Mouse (Mus musculus): ENCODE results near the gene Prrt2.
A peak's percentile ranks its signal among the peaks of the same experiment; 100 is the strongest.

Gene Prrt2

GRCm38 (mm10) chr7:127020031-127020430, 980 bp downstream of the Prrt2 start:
- DNase-seq, result peak; percentile 55 to 61

GRCm38 (mm10) chr7:127019306-127019960, 1.6 kb downstream of the Prrt2 start:
- peak in 1 of 2 experiments; percentile 48 for DNase-seq

- peak in 1 of 2 experiments; percentile 43 for DNase-seq
These were observed 2.4 kb downstream of the Prrt2 start for GRCm38 (mm10) chr7:127018416-127019305.

- DNase-seq, result no peak
These were observed 3.1 kb downstream of the Prrt2 start for GRCm38 (mm10) chr7:127017950-127018345.

- DNase-seq, result peak; percentile 97 to 98
These were observed 3.8 kb downstream of the Prrt2 start, which contains the start of gene Pagr1a for GRCm38 (mm10) chr7:127016971-127017949. TSS of gene Pagr1a (minus strand) at chr7:127017352.

GRCm38 (mm10) chr7:127016486-127016938, 4.5 kb downstream of the Prrt2 start:
- peak; percentile 69 to 72 for DNase-seq

- DNase-seq, result no peak
These were observed 4.7 kb downstream of the Prrt2 start, which contains the start of gene Pagr1b for GRCm38 (mm10) chr7:127016481-127016485. TSS of gene Pagr1b (minus strand) at chr7:127016484.

- DNase-seq, result peak; percentile 63 to 74
These were observed 4.9 kb downstream of the Prrt2 start for GRCm38 (mm10) chr7:127016081-127016480.

- DNase-seq, result no peak
These were observed 6.0 kb downstream of the Prrt2 start for GRCm38 (mm10) chr7:127014993-127015392.

GRCm38 (mm10) chr7:127014320-127014719, 6.7 kb downstream of the Prrt2 start, which contains the start of gene Mvp:
TSS of gene Mvp (minus strand) at chr7:127014621.
- peak; percentile 70 to 73 for DNase-seq

- no peak for DNase-seq
These were observed 7.6 kb downstream of the Prrt2 start for GRCm38 (mm10) chr7:127013385-127013784.

GRCm38 (mm10) chr7:127012845-127013244, 8.2 kb downstream of the Prrt2 start:
- no peak for DNase-seq

- peak in 1 of 2 experiments; percentile 35 for DNase-seq
These were observed 8.6 kb downstream of the Prrt2 start for GRCm38 (mm10) chr7:127012374-127012773.

- no peak for DNase-seq
These were observed 9.3 kb downstream of the Prrt2 start for GRCm38 (mm10) chr7:127011717-127012116.

GRCm38 (mm10) chr7:127011051-127011450, 10.0 kb downstream of the Prrt2 start:
- DNase-seq, result no peak

GRCm38 (mm10) chr7:127009307-127010085, 11.5 kb downstream of the Prrt2 start:
- peak; percentile 59 to 69 for DNase-seq

- peak; percentile 97 to 99 for DNase-seq
These were observed 12.6 kb downstream of the Prrt2 start for GRCm38 (mm10) chr7:127008239-127009019.

- peak in 1 of 2 experiments; percentile 44 for DNase-seq
These were observed 13.5 kb downstream of the Prrt2 start for GRCm38 (mm10) chr7:127007313-127008024.

- no peak for DNase-seq
These were observed 16.7 kb downstream of the Prrt2 start for GRCm38 (mm10) chr7:127004122-127004875.

- no peak for DNase-seq
These were observed 17.4 kb downstream of the Prrt2 start for GRCm38 (mm10) chr7:127003620-127004019.

All from cerebellum, adult 18-20 months (tissue).